Mouse (Mus musculus) bone marrow macrophage, adult 2 months (primary cell): ENCODE results near the gene Kif1bp.

ENCODE experiments used
- CTCF ChIP-seq: IDR thresholded peaks from 2 replicates; pipeline ENCODE4 v1.5.1; 2012; ENCODE audit warnings: low read depth, mild to moderate bottlenecking, low read length, moderate library complexity
- POLR2A ChIP-seq: IDR thresholded peaks from 2 replicates; pipeline ENCODE4 v1.6.1; 2012; ENCODE audit warnings: mild to moderate bottlenecking, low read depth, low read length, borderline replicate concordance

GRCm38 (mm10) chr10:62582263-62582662 is 4.0 kb upstream of the Kif1bp start:
- TF ChIP-seq POLR2A (no peak), CTCF (no peak)
